Mouse (Mus musculus) ES-E14 (cell line): Measurements from ENCODE around the gene Nop16.
A peak's percentile ranks its signal among the peaks of the same experiment; 100 is the strongest.

Source experiments
- CHD2 ChIP-seq: IDR thresholded peaks from 2 replicates; pipeline ENCODE4 v1.6.1; 2014; ENCODE audit warnings: mild to moderate bottlenecking, low read depth, low read length, inconsistent platforms
- ZC3H11A ChIP-seq: IDR thresholded peaks from 2 replicates; pipeline ENCODE4 v1.6.1; 2012; ENCODE audit warnings: low read depth, mild to moderate bottlenecking, inconsistent platforms, low read length, borderline replicate concordance
- ZNF384 ChIP-seq: IDR thresholded peaks from 2 replicates; pipeline ENCODE4 v1.6.1; 2012; ENCODE audit warnings: low read depth, low read length, inconsistent platforms

DNA sequence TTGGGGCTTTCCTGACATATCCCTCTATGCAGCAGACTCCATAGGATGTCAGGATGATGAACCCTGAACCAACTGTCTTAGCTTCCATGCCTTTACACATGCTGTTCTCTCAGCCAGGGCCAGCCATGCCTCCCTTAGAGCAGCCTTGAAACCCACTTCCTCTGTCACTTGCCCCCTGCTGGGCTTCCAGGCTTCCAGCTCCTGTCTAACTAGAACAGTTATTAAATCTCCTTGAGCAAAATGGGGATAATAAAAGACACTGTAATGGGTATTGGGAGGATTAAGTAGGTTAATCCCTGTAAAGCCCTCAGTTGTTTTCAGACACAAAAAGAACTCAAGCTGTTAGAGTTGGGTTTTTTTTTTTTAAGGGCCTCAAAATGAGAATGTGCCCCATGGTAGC, 13.6 kb upstream of the Nop16 start:
- TF ChIP-seq ZNF384 (peak; percentile 44; the same call in 1 of the 2 replicates), CHD2 (no peak), ZC3H11A (no peak)
